Mouse (Mus musculus) neural tube, embryonic 11.5 days (tissue): ENCODE results near the gene Peli2. TPM values are rescaled to one million over a fixed set of nuclear protein-coding genes. Genes with fewer than 3 reads are reported as not detected.

Source experiments
- ATAC-seq: fragments of 200-750 bp; cut with Nextera tagmentation; 2 replicates; pipeline ENCODE4 v1.8.0; 2017; ENCODE audit warnings: moderate number of reproducible peaks, mild to moderate bottlenecking, moderate TSS enrichment, moderate library complexity; ENCODE audit not compliant: insufficient read depth, low FRiP score, low TSS enrichment
- DNase-seq: peaks from one replicate; pipeline ENCODE4 v3.0.0-alpha.2; 2015; ENCODE audit warnings: low spot score
- H3K27ac ChIP-seq: fragments of 300-500 bp; sonication (generic); 2 replicates; pipeline ENCODE4 v1.5.1; 2014; ENCODE audit warnings: low read depth, mild to moderate bottlenecking, low read length
- H3K27me3 ChIP-seq: fragments of 300-500 bp; sonication (generic); 2 replicates; pipeline ENCODE4 v1.6.1; 2014; ENCODE audit warnings: mild to moderate bottlenecking, low read length, mixed read lengths; ENCODE audit not compliant: control insufficient read depth, insufficient read depth
- H3K36me3 ChIP-seq: fragments of 300-500 bp; sonication (generic); 2 replicates; pipeline ENCODE4 v1.6.1; 2014; ENCODE audit warnings: mild to moderate bottlenecking, low read length, moderate library complexity, mixed read lengths; ENCODE audit not compliant: control insufficient read depth, insufficient read depth
- H3K4me1 ChIP-seq: fragments of 300-500 bp; sonication (generic); 2 replicates; pipeline ENCODE4 v1.6.1; 2014; ENCODE audit warnings: low read length, mixed read lengths; ENCODE audit not compliant: control insufficient read depth, insufficient read depth
- H3K4me2 ChIP-seq: fragments of 300-500 bp; sonication (generic); 2 replicates; pipeline ENCODE4 v1.6.1; 2014; ENCODE audit warnings: low read depth, mild to moderate bottlenecking, moderate library complexity
- H3K4me3 ChIP-seq: fragments of 300-500 bp; sonication (generic); 2 replicates; pipeline ENCODE4 v1.5.1; 2014; ENCODE audit warnings: low read depth, low read length
- H3K9ac ChIP-seq: fragments of 300-500 bp; sonication (generic); 2 replicates; pipeline ENCODE4 v1.6.1; 2014; ENCODE audit warnings: mild to moderate bottlenecking, low read length
- H3K9me3 ChIP-seq: fragments of 300-500 bp; sonication (generic); 2 replicates; pipeline ENCODE4 v1.6.1; 2016; ENCODE audit warnings: low read length; ENCODE audit not compliant: control insufficient read depth
- WGBS: fragments of 180-500 bp; shearing (Covaris S2); extraction: QIAGEN DNeasy Blood & Tissue Kit; methylation state at CpG from one replicate; pipeline ENCODE4 v1.1.7; 2014; 5-methylcytosine and 5-hydroxymethylcytosine counted together
- polyA plus RNA-seq: library from polyadenylated mRNA; unstranded; fragments of >200 nt; fragmentation: Nextera tagmentation; extraction: Ambion mirVana; gene quantifications from 2 replicates; pipeline ENCODE4 v1.2.1, GENCODE M21; 2014

Gene Peli2
- polyA plus RNA-seq, 1 experiment from 2014 or later = 18.7 TPM

DNA sequence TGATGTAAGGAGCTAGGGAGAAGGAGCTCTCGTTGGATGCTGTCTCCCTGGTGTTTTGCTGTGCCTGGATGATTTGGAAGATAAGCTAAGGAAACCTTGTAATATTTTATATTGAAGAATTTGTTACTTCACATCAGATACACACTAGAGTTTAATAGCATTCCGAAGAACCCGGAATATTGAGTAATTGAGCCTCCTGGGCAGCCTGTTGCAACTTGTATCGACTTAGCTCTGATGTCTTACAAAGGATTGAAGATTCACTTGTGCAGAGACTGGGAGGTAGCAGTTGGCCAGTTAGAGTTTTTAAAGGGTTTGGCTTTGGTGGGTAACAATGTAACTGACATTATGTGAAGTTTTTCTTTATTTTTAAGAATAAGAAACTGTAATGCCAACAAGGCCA, 53.7 kb downstream of the Peli2 start:
- Histone ChIP-seq H3K9ac (no peak overlapping the region), H3K27ac (no peak overlapping the region), H3K27me3 (no peaks in the 10 kb centered on the region), H3K4me3 (no peak overlapping the region), H3K4me1 (peaks cover 15% of the 10 kb centered on the region), H3K36me3 (no peaks in the 10 kb centered on the region), H3K9me3 (no peaks in the 10 kb centered on the region), H3K4me2 (no peak overlapping the region)
- no peak for DNase-seq
- WGBS = 87% methylated on average over 4 of the region's 4 CpGs
- ATAC-seq = no peak

GRCm38 (mm10) chr14:48175115-48175514, 54.5 kb downstream of the Peli2 start:
- ATAC-seq (no peak), DNase-seq (no peak)
- H3K36me3 ChIP-seq = no peaks in the 10 kb centered on the region
- no peak overlapping the region for H3K27ac ChIP-seq
- WGBS = 81% methylated on average over 8 of the region's 8 CpGs
- no peak overlapping the region for H3K4me2 ChIP-seq
- H3K9me3 ChIP-seq = no peaks in the 10 kb centered on the region
- no peaks in the 10 kb centered on the region for H3K27me3 ChIP-seq
- peaks cover 15% of the 10 kb centered on the region for H3K4me1 ChIP-seq
- no peak overlapping the region for H3K4me3 ChIP-seq
- H3K9ac ChIP-seq = no peak overlapping the region

DNA sequence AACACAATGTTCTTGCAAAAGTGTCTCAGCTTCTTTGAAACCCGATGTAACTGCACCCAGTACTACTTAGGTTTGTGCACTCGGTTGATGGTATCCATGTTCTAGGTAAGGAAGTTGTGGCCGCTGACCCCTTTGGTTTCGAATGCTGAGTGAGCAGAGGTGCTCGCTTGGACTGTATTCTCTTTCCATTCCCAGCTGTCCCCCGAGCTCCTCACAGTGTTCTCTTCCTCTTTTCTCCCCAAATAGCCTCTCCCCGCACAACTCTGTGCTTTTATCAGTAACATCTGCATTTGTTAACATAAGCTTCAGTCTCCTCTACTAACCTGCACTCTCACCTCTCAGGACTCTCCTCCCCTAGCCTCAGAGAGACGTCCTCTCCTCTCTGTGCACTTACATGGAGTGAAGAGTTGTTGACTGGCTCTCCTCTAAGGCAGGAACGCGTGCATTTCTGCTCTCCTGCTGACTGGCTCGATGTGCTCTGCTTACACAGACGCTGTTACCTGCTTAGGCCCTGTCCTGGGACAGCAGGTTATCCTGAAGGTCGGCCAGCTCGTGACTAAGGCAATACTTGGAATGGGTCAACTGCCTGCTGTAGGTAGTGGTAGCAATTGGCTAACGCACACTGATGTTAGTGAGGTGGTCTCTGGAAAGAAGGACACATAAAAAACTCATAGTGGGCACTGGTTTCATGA, 57.8 kb downstream of the Peli2 start:
- Histone ChIP-seq H3K9me3 (no peaks in the 10 kb centered on the region), H3K27me3 (no peaks in the 10 kb centered on the region), H3K4me3 (no peak overlapping the region), H3K36me3 (no peaks in the 10 kb centered on the region), H3K4me1 (peaks cover 3% of the 10 kb centered on the region; the same call in 1 of the 2 replicates), H3K9ac (no peak overlapping the region), H3K27ac (no peak overlapping the region), H3K4me2 (no peak overlapping the region)
- no peak for ATAC-seq
- DNase-seq = no peak
- 87% methylated on average over 15 of the region's 15 CpGs for WGBS

DNA sequence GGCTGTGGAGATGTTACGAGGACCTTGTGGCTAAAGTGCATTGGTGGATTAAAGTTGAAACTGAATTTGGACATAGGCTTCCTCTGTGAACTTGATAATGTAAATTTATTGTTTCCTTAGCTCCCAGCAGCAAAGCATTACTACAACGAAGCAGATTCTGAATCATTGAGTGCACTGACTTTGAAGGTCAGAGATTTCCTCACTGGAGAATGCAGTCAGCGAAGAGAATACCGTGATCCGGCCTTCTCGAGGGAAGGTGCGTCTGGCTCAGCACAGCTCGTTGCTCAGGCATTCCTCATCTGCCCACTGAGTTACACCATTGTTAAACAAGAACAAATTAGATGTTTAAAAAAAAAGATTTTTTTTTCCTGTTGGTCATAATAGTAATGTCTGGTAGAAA, 58.4 kb downstream of the Peli2 start:
- no peaks in the 10 kb centered on the region for H3K9me3 ChIP-seq
- H3K4me1 ChIP-seq = peaks cover 3% of the 10 kb centered on the region; the same call in 1 of the 2 replicates
- no peaks in the 10 kb centered on the region for H3K27me3 ChIP-seq
- no peak overlapping the region for H3K9ac ChIP-seq
- WGBS = 89% methylated on average over 8 of the region's 8 CpGs
- ATAC-seq (no peak), DNase-seq (no peak)
- H3K4me3 ChIP-seq = no peak overlapping the region
- H3K4me2 ChIP-seq = no peak overlapping the region
- no peak overlapping the region for H3K27ac ChIP-seq
- H3K36me3 ChIP-seq = no peaks in the 10 kb centered on the region

DNA sequence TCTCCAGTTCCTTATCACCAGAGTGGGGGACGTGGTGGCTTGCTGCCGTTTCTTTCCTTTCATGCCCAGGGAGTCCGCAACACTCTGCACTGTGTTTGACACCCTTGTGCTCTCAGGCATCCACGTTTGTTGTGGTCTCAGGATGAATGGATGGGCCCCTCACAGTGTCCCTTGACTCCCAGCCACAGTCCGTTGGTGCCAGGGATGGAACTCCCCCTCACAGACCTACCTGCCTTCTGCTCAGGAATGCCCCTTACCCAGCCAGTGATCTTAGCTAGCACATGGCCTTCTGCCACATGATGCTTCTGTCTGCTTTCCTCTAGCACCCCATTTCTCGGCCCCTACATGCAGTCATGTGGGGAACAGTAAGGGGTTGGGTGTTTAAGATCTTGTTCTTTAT, 65.7 kb downstream of the Peli2 start:
- H3K27ac ChIP-seq = no peak overlapping the region
- ATAC-seq (no peak), DNase-seq (no peak)
- no peak overlapping the region for H3K4me2 ChIP-seq
- H3K4me3 ChIP-seq = no peak overlapping the region
- H3K9me3 ChIP-seq = no peaks in the 10 kb centered on the region
- 88% methylated on average over 6 of the region's 6 CpGs for WGBS
- no peaks in the 10 kb centered on the region; the same call in 1 of the 2 replicates for H3K4me1 ChIP-seq
- no peaks in the 10 kb centered on the region for H3K27me3 ChIP-seq
- peaks cover 4% of the 10 kb centered on the region for H3K36me3 ChIP-seq
- no peak overlapping the region for H3K9ac ChIP-seq

DNA sequence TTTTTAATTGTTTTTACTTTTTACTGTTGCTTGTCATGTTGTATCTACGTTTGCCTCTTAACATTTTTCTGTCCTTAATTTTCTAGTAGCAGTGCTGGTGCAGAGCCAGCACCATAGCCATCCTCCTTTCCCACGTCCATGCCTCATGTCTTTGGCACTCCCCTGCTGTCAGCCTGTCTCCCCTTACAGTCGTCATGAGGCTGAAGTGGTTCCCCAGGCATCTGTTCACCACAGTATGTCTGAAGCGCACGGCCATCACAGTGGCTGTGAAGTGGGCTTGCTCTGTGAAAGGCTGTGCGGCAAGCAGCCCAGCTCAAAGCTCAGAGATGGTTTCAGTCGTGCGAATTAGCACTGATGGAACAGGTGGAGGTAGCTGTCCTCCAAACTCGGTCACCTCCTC, 66.5 kb downstream of the Peli2 start:
- no peak for DNase-seq
- no peak for ATAC-seq
- H3K4me2 ChIP-seq = no peak overlapping the region
- no peak overlapping the region for H3K4me3 ChIP-seq
- H3K36me3 ChIP-seq = peaks cover 4% of the 10 kb centered on the region
- H3K9me3 ChIP-seq = no peaks in the 10 kb centered on the region
- H3K27ac ChIP-seq = no peak overlapping the region
- H3K9ac ChIP-seq = no peak overlapping the region
- no peaks in the 10 kb centered on the region; the same call in 1 of the 2 replicates for H3K4me1 ChIP-seq
- H3K27me3 ChIP-seq = no peaks in the 10 kb centered on the region
- 75% methylated on average over 9 of the region's 9 CpGs for WGBS

DNA sequence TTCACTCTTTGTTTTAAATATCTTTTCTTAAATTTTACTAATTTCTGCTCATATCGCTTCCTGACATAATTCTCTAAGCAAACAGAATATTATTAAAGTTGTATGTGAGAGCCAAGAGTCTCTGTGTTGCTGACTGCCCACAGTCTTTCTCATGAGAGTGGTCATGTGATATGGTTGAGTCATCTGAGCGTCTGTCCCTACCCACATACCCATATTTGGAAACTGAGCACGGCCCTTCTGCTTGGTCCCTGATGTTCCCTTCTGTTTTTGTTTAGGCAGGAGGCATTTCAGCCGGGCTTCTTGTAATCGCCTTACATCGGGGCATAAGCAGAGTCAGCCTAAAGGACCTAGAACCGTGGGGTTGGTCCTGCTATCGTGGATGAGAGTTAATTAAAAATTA, 68.7 kb downstream of the Peli2 start:
- Histone ChIP-seq H3K4me3 (no peak overlapping the region), H3K4me1 (no peaks in the 10 kb centered on the region; the same call in 1 of the 2 replicates), H3K4me2 (no peak overlapping the region), H3K9me3 (no peaks in the 10 kb centered on the region), H3K27me3 (no peaks in the 10 kb centered on the region), H3K27ac (no peak overlapping the region), H3K36me3 (peaks cover 4% of the 10 kb centered on the region), H3K9ac (no peak overlapping the region)
- no peak for ATAC-seq
- DNase-seq = no peak
- whole genome bisulfite sequencing = 74% methylated on average over 8 of the region's 8 CpGs

GRCm38 (mm10) chr14:48190946-48191345, 70.3 kb downstream of the Peli2 start:
- no peak for ATAC-seq
- Histone ChIP-seq H3K9me3 (no peaks in the 10 kb centered on the region), H3K9ac (no peak overlapping the region), H3K36me3 (peaks cover 2% of the 10 kb centered on the region; the same call in 1 of the 2 replicates), H3K27me3 (no peaks in the 10 kb centered on the region), H3K4me3 (no peak overlapping the region), H3K4me2 (no peak overlapping the region), H3K27ac (no peak overlapping the region), H3K4me1 (no peaks in the 10 kb centered on the region; the same call in 1 of the 2 replicates)
- 92% methylated on average over 5 of the region's 5 CpGs for WGBS
- no peak for DNase-seq

DNA sequence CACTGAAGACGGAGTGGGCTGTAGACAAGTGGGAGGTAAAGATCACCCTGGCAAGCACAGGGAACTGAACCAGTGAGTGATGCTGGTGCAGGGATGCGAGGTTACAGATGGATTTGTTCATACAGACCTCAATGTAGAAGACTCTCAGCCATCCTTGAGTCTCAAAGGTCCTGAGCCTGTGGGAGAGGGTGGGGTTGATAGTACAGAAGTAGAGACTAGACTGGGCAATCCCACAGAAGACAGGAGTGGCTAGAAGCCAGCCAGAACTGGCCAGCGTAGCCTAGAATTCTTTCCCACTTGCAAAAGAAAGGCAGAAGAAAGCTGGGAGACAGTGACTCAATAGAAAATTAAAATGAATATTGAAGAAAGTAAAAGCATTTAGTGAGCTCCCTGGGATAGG, 71.3 kb downstream of the Peli2 start:
- H3K4me1 ChIP-seq = no peaks in the 10 kb centered on the region; the same call in 1 of the 2 replicates
- WGBS = 98% methylated on average over 3 of the region's 3 CpGs
- H3K4me2 ChIP-seq = no peak overlapping the region
- no peaks in the 10 kb centered on the region for H3K27me3 ChIP-seq
- no peaks in the 10 kb centered on the region for H3K9me3 ChIP-seq
- peaks cover 2% of the 10 kb centered on the region; the same call in 1 of the 2 replicates for H3K36me3 ChIP-seq
- no peak overlapping the region for H3K4me3 ChIP-seq
- no peak for ATAC-seq
- H3K9ac ChIP-seq = no peak overlapping the region
- no peak overlapping the region for H3K27ac ChIP-seq
- DNase-seq = no peak
